Mouse (Mus musculus) brain, adult 2 months (tissue): ENCODE data around the gene Pgap2.
"Not testable (repeated sequence)": the region's sequence is repeated elsewhere in the genome, so short reads cannot be mapped to it uniquely, and the experiment has no call there.

Experiments
- DNase-seq: peaks from one replicate; pipeline ENCODE4 v3.0.0; 2011; ENCODE audit warnings: low read depth, low spot score

The Pgap2 gene

GRCm38 (mm10) chr7:102266021-102266400, 56.0 kb downstream of the Pgap2 start:
- not testable (repeated sequence) for DNase-seq

- no peak for DNase-seq
Measured at GRCm38 (mm10) chr7:102266401-102267042, 56.5 kb downstream of the Pgap2 start.

- peak; percentile 96 for DNase-seq
Measured at GRCm38 (mm10) chr7:102267113-102267579, 57.1 kb downstream of the Pgap2 start.

- DNase-seq, result peak; percentile 81
Measured at GRCm38 (mm10) chr7:102267601-102268394, 57.8 kb downstream of the Pgap2 start, which contains the start of gene Stim1. TSS of gene Stim1 (plus strand) at chr7:102267806.

GRCm38 (mm10) chr7:102268395-102268748, 58.4 kb downstream of the Pgap2 start:
- no peak for DNase-seq

GRCm38 (mm10) chr7:102272422-102272948, 62.5 kb downstream of the Pgap2 start:
- no peak for DNase-seq

- DNase-seq, result no peak
Measured at GRCm38 (mm10) chr7:102281403-102281802, 71.4 kb downstream of the Pgap2 start.

GRCm38 (mm10) chr7:102282261-102282660, 72.3 kb downstream of the Pgap2 start:
- peak; percentile 58 for DNase-seq
